Mouse (Mus musculus): ENCODE data around the gene Gimap8. TPM values are rescaled to one million over a fixed set of nuclear protein-coding genes. Genes with fewer than 3 reads are reported as not detected.

Gimap8 gene
- total and polyA plus RNA-seq, 3 experiments: 4.1 to 7.6 (median 7.1) TPM

- Histone ChIP-seq H3K79me2 (replicated peaks; ENCODE audit: control insufficient read depth, insufficient read depth, low read length) (no peaks in the 10 kb centered on the region), H3K36me3 (ENCODE audit: control insufficient read depth, insufficient read depth, low read length) (no peaks in the 10 kb centered on the region), H3K9ac (ENCODE audit: low read depth, low read length) (no peak overlapping the region), H3K27me3 (ENCODE audit: control insufficient read depth, insufficient read depth, low read length) (no peaks in the 10 kb centered on the region), H3K27ac (no peak overlapping the region), H3K4me3 (no peak overlapping the region), H3K4me1 (ENCODE audit: control insufficient read depth, insufficient read depth, low read length) (no peaks in the 10 kb centered on the region)
- WGBS: 52% methylated on average over 1 of the region's 1 CpGs
- intact Hi-C loops (cut with DNase I): no loop called here
- DNase-seq: no peak
- no peak for TF ChIP-seq EP300 (IDR thresholded peaks at IDR 0.05; ENCODE audit: insufficient read depth, low read depth, low read length)
- TF ChIP-seq CTCF (IDR thresholded peaks at IDR 0.05): no peak
- TF ChIP-seq POLR2A (IDR thresholded peaks at IDR 0.05; ENCODE audit: insufficient read depth, low read depth, low read length): no peak
Observed at GRCm38 (mm10) chr6:48623460-48623859, 23.6 kb upstream of the Gimap8 start.

- H3K79me2 ChIP-seq (replicated peaks; ENCODE audit: control insufficient read depth, insufficient read depth, low read length): no peaks in the 10 kb centered on the region
- no peak for TF ChIP-seq POLR2A (IDR thresholded peaks at IDR 0.05; ENCODE audit: insufficient read depth, low read depth, low read length)
- no peak for TF ChIP-seq CTCF (IDR thresholded peaks at IDR 0.05)
- no peak for TF ChIP-seq EP300 (IDR thresholded peaks at IDR 0.05; ENCODE audit: insufficient read depth, low read depth, low read length)
- no peaks in the 10 kb centered on the region for H3K4me1 ChIP-seq (ENCODE audit: control insufficient read depth, insufficient read depth, low read length)
- H3K27me3 ChIP-seq (ENCODE audit: control insufficient read depth, insufficient read depth, low read length): no peaks in the 10 kb centered on the region
- no peaks in the 10 kb centered on the region for H3K36me3 ChIP-seq (ENCODE audit: control insufficient read depth, insufficient read depth, low read length)
- H3K27ac ChIP-seq: no peak within 1 kb of the TSS
- H3K9ac ChIP-seq (ENCODE audit: low read depth, low read length): peak within 1 kb of the TSS; percentile 43
- peak within 1 kb of the TSS; percentile 44 for H3K4me3 ChIP-seq
- 51% methylated on average over 8 of the region's 8 CpGs for WGBS
- no peak for DNase-seq
- intact Hi-C loops (cut with DNase I): no loop called here
Observed at GRCm38 (mm10) chr6:48626464-48626863, 20.6 kb upstream of the Gimap8 start, which contains the start of gene AI854703. Gene AI854703 (plus strand): TSS chr6:48626764.

DNA sequence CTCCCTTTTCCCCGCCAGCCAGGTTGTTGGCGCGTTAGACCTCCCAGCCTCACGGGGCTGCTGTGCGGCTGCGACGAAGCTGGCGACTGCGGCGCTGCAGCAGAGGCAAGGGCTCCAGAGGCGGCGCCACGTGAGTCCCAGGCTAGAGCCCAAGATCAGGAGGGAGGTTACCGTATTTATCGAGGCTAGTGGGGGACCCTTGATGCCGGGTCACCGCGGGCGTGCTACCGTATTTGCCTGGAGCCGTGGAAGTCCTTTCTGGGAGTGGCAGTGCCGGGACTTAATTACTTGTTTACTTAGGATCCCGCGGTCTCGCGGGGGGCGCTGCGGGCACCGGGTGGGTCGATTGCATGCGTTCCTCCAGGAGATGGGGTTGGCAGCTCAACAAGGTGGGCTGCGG is 20.1 kb upstream of the Gimap8 start:
- Histone ChIP-seq H3K79me2 (replicated peaks; ENCODE audit: control insufficient read depth, insufficient read depth, low read length) (no peaks in the 10 kb centered on the region), H3K27me3 (ENCODE audit: control insufficient read depth, insufficient read depth, low read length) (no peaks in the 10 kb centered on the region), H3K36me3 (ENCODE audit: control insufficient read depth, insufficient read depth, low read length) (no peaks in the 10 kb centered on the region), H3K4me1 (ENCODE audit: control insufficient read depth, insufficient read depth, low read length) (no peaks in the 10 kb centered on the region), H3K9ac (ENCODE audit: low read depth, low read length) (peak overlapping the region; percentile 43), H3K4me3 (peak overlapping the region; percentile 44), H3K27ac (no peak overlapping the region)
- WGBS: 1% methylated on average over 32 of the region's 32 CpGs
- intact Hi-C loops (cut with DNase I): no loop called here
- no peak for TF ChIP-seq EP300 (IDR thresholded peaks at IDR 0.05; ENCODE audit: insufficient read depth, low read depth, low read length)
- peak; percentile 29 for TF ChIP-seq CTCF (IDR thresholded peaks at IDR 0.05)
- DNase-seq: peak; percentile 59 to 67

GRCm38 (mm10) chr6:48627511-48627924 is 19.5 kb upstream of the Gimap8 start:
- WGBS: 25% methylated on average over 7 of the region's 7 CpGs
- intact Hi-C loops (cut with DNase I): no loop called here
- H3K9ac ChIP-seq (ENCODE audit: low read depth, low read length): peak overlapping the region; percentile 43

DNA sequence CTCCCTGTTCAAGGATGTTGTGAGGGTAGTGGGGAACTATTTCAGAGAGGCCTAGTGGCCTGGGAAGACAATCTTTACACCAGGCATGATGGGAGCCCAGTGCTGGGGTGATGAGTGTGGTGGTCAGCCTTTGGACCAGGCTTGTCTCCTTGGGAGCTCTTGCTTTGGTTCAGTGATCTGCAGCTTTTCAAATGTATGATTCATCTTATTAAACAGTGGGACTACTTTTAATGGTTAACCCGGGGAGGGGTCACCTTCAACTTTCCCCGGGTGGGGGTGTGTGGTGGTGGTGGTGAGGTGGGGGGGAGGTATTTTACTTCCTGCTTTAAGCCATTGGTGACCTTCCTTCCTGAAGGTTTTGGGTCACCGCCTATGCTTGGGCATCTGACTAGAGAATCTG is 18.7 kb upstream of the Gimap8 start:
- no peaks in the 10 kb centered on the region for H3K27me3 ChIP-seq (ENCODE audit: control insufficient read depth, insufficient read depth, low read length)
- no peaks in the 10 kb centered on the region for H3K79me2 ChIP-seq (replicated peaks; ENCODE audit: control insufficient read depth, insufficient read depth, low read length)
- intact Hi-C loops (cut with DNase I): no loop called here
- peak in 1 of 2 experiments; percentile 11 for DNase-seq
- no peak for TF ChIP-seq POLR2A (IDR thresholded peaks at IDR 0.05; ENCODE audit: insufficient read depth, low read depth, low read length)
- TF ChIP-seq EP300 (IDR thresholded peaks at IDR 0.05; ENCODE audit: insufficient read depth, low read depth, low read length): no peak
- TF ChIP-seq CTCF (IDR thresholded peaks at IDR 0.05): no peak
- no peaks in the 10 kb centered on the region for H3K4me1 ChIP-seq (ENCODE audit: control insufficient read depth, insufficient read depth, low read length)
- H3K36me3 ChIP-seq (ENCODE audit: control insufficient read depth, insufficient read depth, low read length): no peaks in the 10 kb centered on the region
- H3K9ac ChIP-seq (ENCODE audit: low read depth, low read length): no peak overlapping the region
- 70% methylated on average over 3 of the region's 3 CpGs for WGBS
- no peak overlapping the region for H3K4me3 ChIP-seq
- H3K27ac ChIP-seq: no peak overlapping the region

More at GRCm38 (mm10) chr6:48627511-48627924, 19.5 kb upstream of the Gimap8 start:
- no peaks in the 10 kb centered on the region for H3K27me3 ChIP-seq (ENCODE audit: control insufficient read depth, insufficient read depth, low read length)
- no peak for TF ChIP-seq POLR2A (IDR thresholded peaks at IDR 0.05; ENCODE audit: insufficient read depth, low read depth, low read length)
- TF ChIP-seq CTCF (IDR thresholded peaks at IDR 0.05): no peak
- no peak for TF ChIP-seq EP300 (IDR thresholded peaks at IDR 0.05; ENCODE audit: insufficient read depth, low read depth, low read length)
- no peaks in the 10 kb centered on the region for H3K79me2 ChIP-seq (replicated peaks; ENCODE audit: control insufficient read depth, insufficient read depth, low read length)
- no peaks in the 10 kb centered on the region for H3K4me1 ChIP-seq (ENCODE audit: control insufficient read depth, insufficient read depth, low read length)
- H3K27ac ChIP-seq: no peak overlapping the region
- peak overlapping the region; percentile 44 for H3K4me3 ChIP-seq
- no peaks in the 10 kb centered on the region for H3K36me3 ChIP-seq (ENCODE audit: control insufficient read depth, insufficient read depth, low read length)
- DNase-seq: peak in 1 of 2 experiments; percentile 22

DNA sequence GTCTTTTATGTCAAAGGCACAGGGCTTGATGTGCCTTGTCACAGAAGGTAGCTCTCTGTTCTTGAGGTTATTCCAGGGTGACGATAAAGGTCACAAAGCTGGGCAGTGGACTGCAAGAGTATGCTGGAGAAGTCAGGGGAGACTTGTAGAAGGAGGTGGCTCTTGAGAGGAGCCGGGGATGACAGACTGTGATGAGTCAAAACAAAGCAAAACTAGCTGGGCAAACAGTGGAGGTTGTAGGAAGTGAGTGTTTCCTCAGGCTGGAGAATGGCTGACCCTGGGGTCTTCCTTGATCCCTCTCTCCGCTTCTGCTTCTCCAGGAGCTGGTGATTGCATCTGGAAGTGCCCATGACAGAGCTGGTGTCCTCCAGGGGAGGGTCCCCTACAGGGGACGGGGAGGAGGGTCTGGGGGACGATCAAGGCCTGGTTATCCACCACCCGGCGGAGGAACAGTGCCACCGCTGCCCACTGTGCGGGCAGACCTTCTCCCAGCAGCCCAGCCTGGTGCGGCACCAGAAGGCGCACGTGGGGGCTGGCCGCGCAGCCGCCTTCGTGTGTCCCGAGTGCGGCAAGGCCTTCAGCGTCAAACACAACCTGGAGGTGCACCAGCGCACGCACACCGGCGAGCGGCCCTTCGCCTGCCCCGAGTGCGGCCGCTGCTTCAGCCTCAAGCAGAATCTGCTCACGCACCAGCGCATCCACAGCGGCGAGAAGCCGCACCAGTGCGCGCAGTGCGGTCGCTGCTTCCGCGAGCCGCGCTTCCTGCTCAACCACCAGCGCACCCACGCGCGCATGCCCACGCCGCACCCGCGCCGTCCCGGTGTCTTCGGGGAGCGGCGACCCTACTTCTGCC is 18.0 kb upstream of the Gimap8 start:
- no peak overlapping the region for H3K27ac ChIP-seq
- TF ChIP-seq EP300 (IDR thresholded peaks at IDR 0.05; ENCODE audit: insufficient read depth, low read depth, low read length) (no peak), CTCF (IDR thresholded peaks at IDR 0.05) (no peak), POLR2A (IDR thresholded peaks at IDR 0.05; ENCODE audit: insufficient read depth, low read depth, low read length) (no peak)
- WGBS: 9% methylated on average over 54 of the region's 54 CpGs
- no peaks in the 10 kb centered on the region for H3K4me1 ChIP-seq (ENCODE audit: control insufficient read depth, insufficient read depth, low read length)
- H3K27me3 ChIP-seq (ENCODE audit: control insufficient read depth, insufficient read depth, low read length): no peaks in the 10 kb centered on the region
- H3K79me2 ChIP-seq (replicated peaks; ENCODE audit: control insufficient read depth, insufficient read depth, low read length): no peaks in the 10 kb centered on the region
- peak overlapping the region; percentile 56 for H3K9ac ChIP-seq (ENCODE audit: low read depth, low read length)
- H3K36me3 ChIP-seq (ENCODE audit: control insufficient read depth, insufficient read depth, low read length): no peaks in the 10 kb centered on the region
- H3K4me3 ChIP-seq: peak overlapping the region; percentile 44
- intact Hi-C loops (cut with DNase I): no loop called here
- DNase-seq: peak; percentile 21 to 33
